Mouse (Mus musculus): ENCODE data around the gene 1810046K07Rik.

DNA sequence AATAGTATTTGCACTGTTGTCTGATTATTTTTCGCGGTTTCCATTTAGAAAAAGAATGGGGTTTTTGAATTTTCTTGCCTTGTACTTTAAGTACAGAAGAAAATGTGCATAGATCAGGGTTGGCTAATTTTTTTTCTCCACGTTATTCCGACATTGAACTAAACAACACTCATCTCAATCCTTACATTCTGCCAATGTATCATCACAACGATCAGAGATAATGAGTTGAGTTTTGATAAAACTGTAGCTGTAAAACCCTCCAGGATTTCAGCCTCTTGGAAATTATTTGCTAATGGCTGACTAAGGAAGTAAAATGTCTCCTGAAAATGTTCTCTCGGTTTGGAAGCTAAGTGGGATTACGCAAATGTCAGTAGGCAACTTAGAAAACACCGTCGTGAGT lies 17.1 kb upstream of the 1810046K07Rik start:
- TF ChIP-seq POLR2A (IDR thresholded peaks at IDR 0.05; ENCODE audit: extremely low read depth, insufficient read depth, low read length) (no peak), CTCF (IDR thresholded peaks at IDR 0.05; ENCODE audit: low read depth, low read length) (no peak)
